Mouse (Mus musculus): ENCODE results near the gene Trappc2l. TPM values are rescaled to one million over a fixed set of nuclear protein-coding genes. Genes with fewer than 3 reads are reported as not detected.

Trappc2l gene
- polyA plus RNA-seq, 1 experiment = 70.2 TPM

DNA sequence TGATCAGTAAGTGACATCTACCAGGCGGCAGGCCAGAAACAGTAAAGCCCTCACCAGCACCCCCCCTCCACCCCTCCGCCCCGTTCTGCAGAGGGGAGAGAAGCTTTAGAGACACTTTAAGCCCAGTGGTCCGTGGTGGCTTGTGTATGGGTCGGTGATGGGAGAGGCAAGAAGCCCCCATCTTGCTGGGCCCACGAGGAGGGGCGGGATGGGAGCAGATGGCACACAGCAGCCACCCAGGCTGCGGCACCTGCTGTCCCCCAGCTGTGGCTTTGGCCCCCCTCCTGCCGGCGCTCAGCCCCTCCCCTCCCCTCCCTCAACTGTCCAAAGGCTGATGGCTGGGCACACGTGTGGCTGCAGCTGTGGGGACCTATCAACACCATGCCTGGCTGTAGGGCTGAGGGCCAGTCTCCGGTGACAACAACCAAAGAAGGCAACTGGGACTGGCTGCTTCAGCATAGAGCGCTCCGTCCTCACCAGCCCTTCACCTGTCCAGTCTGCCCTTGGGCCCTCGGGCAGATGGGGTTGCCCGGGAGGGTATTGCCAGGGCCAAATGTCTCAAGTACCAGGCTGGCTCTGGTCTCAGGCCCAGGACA is 40.0 kb downstream of the Trappc2l start:
- Histone ChIP-seq H3ac (ENCODE audit: control insufficient read depth, insufficient read length, low read depth) (no peak overlapping the region), H3K36me3 (ENCODE audit: control insufficient read depth, insufficient read depth) (no peaks in the 10 kb centered on the region), H3K27me3 (ENCODE audit: control insufficient read depth, insufficient read depth, insufficient read length) (peaks cover 27% of the 10 kb centered on the region), H3K79me2 (ENCODE audit: control insufficient read depth, insufficient read depth) (no peaks in the 10 kb centered on the region), H3K79me3 (ENCODE audit: low read depth) (no peaks in the 10 kb centered on the region), H3K4me3 (ENCODE audit: insufficient read depth, poor library complexity, severe bottlenecking) (no peak overlapping the region)
- peak; percentile 99 for TF ChIP-seq MYOD1 (IDR thresholded peaks at IDR 0.05; ENCODE audit: control insufficient read depth, insufficient read length, low read depth)
- no peak for TF ChIP-seq USF1 (IDR thresholded peaks at IDR 0.05; ENCODE audit: low read depth)

DNA sequence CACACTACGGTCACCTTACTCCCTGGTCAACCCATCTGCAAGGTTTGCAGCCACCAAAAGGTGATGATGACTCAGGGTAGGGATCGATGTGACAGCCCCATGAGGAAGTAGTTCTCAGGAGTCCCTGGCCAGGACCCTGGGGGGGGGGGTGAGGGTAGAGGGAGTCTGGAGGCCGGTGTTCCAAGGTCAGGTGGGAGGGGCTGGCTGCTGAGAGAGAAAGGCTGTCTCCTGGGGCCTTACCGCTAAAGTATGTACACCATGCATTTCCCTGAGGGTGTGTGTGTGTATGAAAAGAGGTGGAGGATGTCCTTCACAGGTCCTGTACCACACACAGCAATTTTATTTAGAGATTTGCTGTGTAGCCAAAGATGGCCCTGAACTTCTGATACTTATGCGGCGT is 41.2 kb downstream of the Trappc2l start:
- no peaks in the 10 kb centered on the region for H3K79me3 ChIP-seq (ENCODE audit: low read depth)
- H3K27me3 ChIP-seq (ENCODE audit: control insufficient read depth, insufficient read depth, insufficient read length) = peaks cover 18% of the 10 kb centered on the region
- H3K79me2 ChIP-seq (ENCODE audit: control insufficient read depth, insufficient read depth) = no peaks in the 10 kb centered on the region
- H3K36me3 ChIP-seq (ENCODE audit: control insufficient read depth, insufficient read depth) = no peaks in the 10 kb centered on the region
- no peak overlapping the region for H3ac ChIP-seq (ENCODE audit: control insufficient read depth, insufficient read length, low read depth)
- TF ChIP-seq MYOG (IDR thresholded peaks at IDR 0.05; ENCODE audit: control insufficient read depth, extremely low read depth, insufficient read length) (no peak), MYOD1 (IDR thresholded peaks at IDR 0.05; ENCODE audit: control insufficient read depth, insufficient read length, low read depth) (no peak), MAX (IDR thresholded peaks at IDR 0.05) (no peak), USF1 (IDR thresholded peaks at IDR 0.05; ENCODE audit: low read depth) (no peak), CTCF (IDR thresholded peaks at IDR 0.05; ENCODE audit: control insufficient read depth, insufficient read depth, insufficient read length) (no peak), CEBPB (IDR thresholded peaks at IDR 0.05; ENCODE audit: low read depth) (no peak), FOSL1 (IDR thresholded peaks at IDR 0.05; ENCODE audit: insufficient read depth, low read length, poor library complexity, severe bottlenecking) (no peak)
- no peak overlapping the region for H3K4me3 ChIP-seq (ENCODE audit: insufficient read depth, poor library complexity, severe bottlenecking)

- Histone ChIP-seq H3ac (ENCODE audit: control insufficient read depth, insufficient read length, low read depth) (no peak overlapping the region), H3K27me3 (ENCODE audit: control insufficient read depth, insufficient read depth, insufficient read length) (peaks cover 3% of the 10 kb centered on the region), H3K79me2 (ENCODE audit: control insufficient read depth, insufficient read depth) (no peaks in the 10 kb centered on the region), H3K79me3 (ENCODE audit: low read depth) (no peaks in the 10 kb centered on the region), H3K4me3 (ENCODE audit: insufficient read depth, poor library complexity, severe bottlenecking) (no peak overlapping the region), H3K36me3 (ENCODE audit: control insufficient read depth, insufficient read depth) (no peaks in the 10 kb centered on the region)
- no peak for TF ChIP-seq MAX (IDR thresholded peaks at IDR 0.05)
- no peak for TF ChIP-seq MYOD1 (IDR thresholded peaks at IDR 0.05; ENCODE audit: control insufficient read depth, insufficient read length, low read depth)
- no peak for TF ChIP-seq FOSL1 (IDR thresholded peaks at IDR 0.05; ENCODE audit: insufficient read depth, low read length, poor library complexity, severe bottlenecking)
- TF ChIP-seq CEBPB (IDR thresholded peaks at IDR 0.05; ENCODE audit: low read depth) = no peak
- TF ChIP-seq USF1 (IDR thresholded peaks at IDR 0.05; ENCODE audit: low read depth) = no peak
- no peak for TF ChIP-seq MYOG (IDR thresholded peaks at IDR 0.05; ENCODE audit: control insufficient read depth, extremely low read depth, insufficient read length)
- TF ChIP-seq CTCF (IDR thresholded peaks at IDR 0.05; ENCODE audit: control insufficient read depth, insufficient read depth, insufficient read length) = no peak
Measured at GRCm38 (mm10) chr8:122654768-122655167, 43.3 kb downstream of the Trappc2l start.

DNA sequence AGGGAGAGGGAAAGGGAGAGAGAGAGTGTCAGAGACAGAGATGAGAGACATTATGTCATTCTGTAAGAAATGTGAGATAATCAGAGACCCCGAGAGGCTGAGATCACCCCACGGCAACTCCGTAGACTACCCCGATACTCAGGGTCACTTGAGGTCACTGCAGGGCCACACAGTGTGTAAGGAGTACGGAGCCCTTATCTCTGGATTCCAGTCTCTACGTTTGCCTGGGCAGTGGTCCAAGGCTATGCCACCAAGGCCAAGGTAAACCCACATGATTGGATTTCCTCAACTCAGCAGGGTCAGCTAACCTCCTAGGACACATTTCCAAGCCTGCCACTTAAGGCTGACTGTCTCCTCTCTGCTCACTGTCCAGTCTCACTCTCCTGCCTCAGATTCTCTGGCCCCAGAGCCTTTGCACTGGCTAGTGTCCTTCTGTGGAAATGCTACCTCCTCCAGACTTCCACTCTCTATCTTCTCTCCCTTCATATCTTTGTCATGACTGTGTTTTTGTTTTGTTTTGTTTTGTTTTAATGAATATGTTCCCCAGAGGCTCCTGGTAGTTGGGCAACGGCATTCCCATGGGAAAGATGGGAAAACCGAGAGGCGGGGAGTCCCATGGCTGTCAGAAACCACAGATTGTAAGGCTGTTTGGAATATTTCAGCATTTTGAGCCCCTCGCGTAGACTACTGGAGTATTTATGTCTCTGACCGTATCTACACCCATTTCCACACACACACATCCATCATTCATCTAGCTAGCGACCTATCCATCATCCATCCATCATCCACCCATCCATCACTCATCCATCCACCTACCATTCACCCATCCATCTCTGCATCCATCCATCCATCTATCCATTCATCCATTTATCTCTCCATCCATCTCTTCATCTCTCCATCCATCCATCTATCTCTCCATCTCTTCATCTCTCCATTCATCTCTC is 44.9 kb downstream of the Trappc2l start:
- Histone ChIP-seq H3ac (ENCODE audit: control insufficient read depth, insufficient read length, low read depth) (no peak overlapping the region), H3K36me3 (ENCODE audit: control insufficient read depth, insufficient read depth) (no peaks in the 10 kb centered on the region), H3K4me3 (ENCODE audit: insufficient read depth, poor library complexity, severe bottlenecking) (no peak overlapping the region), H3K79me2 (ENCODE audit: control insufficient read depth, insufficient read depth) (no peaks in the 10 kb centered on the region), H3K27me3 (ENCODE audit: control insufficient read depth, insufficient read depth, insufficient read length) (no peaks in the 10 kb centered on the region), H3K79me3 (ENCODE audit: low read depth) (no peaks in the 10 kb centered on the region)
- TF ChIP-seq CEBPB (IDR thresholded peaks at IDR 0.05; ENCODE audit: low read depth) (peak; percentile 78), USF1 (IDR thresholded peaks at IDR 0.05; ENCODE audit: low read depth) (no peak), MAX (IDR thresholded peaks at IDR 0.05) (no peak), CTCF (IDR thresholded peaks at IDR 0.05; ENCODE audit: control insufficient read depth, insufficient read depth, insufficient read length) (no peak)

GRCm38 (mm10) chr8:122658149-122658806 is 46.8 kb downstream of the Trappc2l start:
- Histone ChIP-seq H3K4me3 (ENCODE audit: insufficient read depth, poor library complexity, severe bottlenecking) (no peak overlapping the region), H3K36me3 (ENCODE audit: control insufficient read depth, insufficient read depth) (no peaks in the 10 kb centered on the region), H3ac (ENCODE audit: control insufficient read depth, insufficient read length, low read depth) (no peak overlapping the region), H3K79me2 (ENCODE audit: control insufficient read depth, insufficient read depth) (no peaks in the 10 kb centered on the region), H3K79me3 (ENCODE audit: low read depth) (no peaks in the 10 kb centered on the region), H3K27me3 (ENCODE audit: control insufficient read depth, insufficient read depth, insufficient read length) (peaks cover 3% of the 10 kb centered on the region)
- TF ChIP-seq MYOG (IDR thresholded peaks at IDR 0.05; ENCODE audit: control insufficient read depth, extremely low read depth, insufficient read length) = no peak
- no peak for TF ChIP-seq MYOD1 (IDR thresholded peaks at IDR 0.05; ENCODE audit: control insufficient read depth, insufficient read length, low read depth)
- TF ChIP-seq USF1 (IDR thresholded peaks at IDR 0.05; ENCODE audit: low read depth) = no peak
- no peak for TF ChIP-seq CEBPB (IDR thresholded peaks at IDR 0.05; ENCODE audit: low read depth)
- TF ChIP-seq FOSL1 (IDR thresholded peaks at IDR 0.05; ENCODE audit: insufficient read depth, low read length, poor library complexity, severe bottlenecking) = no peak
- TF ChIP-seq MAX (IDR thresholded peaks at IDR 0.05) = no peak
- no peak for TF ChIP-seq CTCF (IDR thresholded peaks at IDR 0.05; ENCODE audit: control insufficient read depth, insufficient read depth, insufficient read length)

Data from C2C12 (cell line).